Mouse (Mus musculus) skeletal muscle tissue, adult 2 months (tissue): ENCODE measurements around the gene Rps5.
"Not testable (repeated sequence)": the region's sequence is repeated elsewhere in the genome, so short reads cannot be mapped to it uniquely, and the experiment has no call there.

Experiments
- DNase-seq: peaks from one replicate; pipeline ENCODE4 v3.0.0-alpha.2; 2012; ENCODE audit warnings: low read depth, low spot score

The Rps5 gene

DNA sequence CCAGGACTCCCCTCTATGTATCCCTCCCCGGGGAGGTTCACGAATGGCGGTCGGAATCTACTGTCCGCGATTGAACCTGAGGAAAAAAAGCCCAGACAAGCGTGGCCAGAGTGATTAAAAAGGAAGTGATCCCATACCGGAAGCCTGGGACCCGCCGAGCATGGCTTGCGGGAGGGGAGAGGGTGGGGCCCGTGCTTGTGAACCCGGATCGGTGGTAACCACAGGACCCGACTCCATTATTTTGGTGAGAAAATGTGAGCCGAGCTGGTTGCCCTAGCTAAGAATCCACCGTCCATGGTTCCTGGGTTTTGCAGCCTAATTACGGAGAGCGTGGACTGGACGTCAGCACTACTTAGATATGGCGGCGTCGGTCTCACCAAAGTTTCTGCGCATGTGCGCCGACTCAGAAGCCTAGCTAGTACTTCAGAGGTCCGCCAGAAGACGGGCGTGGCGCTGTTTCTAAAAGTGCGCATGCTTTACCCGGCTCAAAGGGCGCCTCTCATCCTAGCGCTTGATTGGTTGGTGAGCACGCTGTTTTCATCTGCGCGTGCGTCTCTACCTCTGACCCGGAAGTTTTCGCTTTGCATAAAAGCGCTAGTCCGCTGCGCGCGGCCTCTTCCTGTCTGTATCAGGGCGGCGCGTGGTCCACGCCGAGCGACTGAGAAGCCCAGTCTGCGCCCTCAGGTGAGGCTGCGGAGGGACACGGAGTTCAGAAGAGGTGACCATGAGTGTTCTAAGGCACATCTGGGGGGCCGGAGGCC lies at the start of gene Rps5:
Rps5 (plus strand) TSS at position 586 of the 761 bp plus-strand sequence.
- peak; percentile 100 for DNase-seq

DNA sequence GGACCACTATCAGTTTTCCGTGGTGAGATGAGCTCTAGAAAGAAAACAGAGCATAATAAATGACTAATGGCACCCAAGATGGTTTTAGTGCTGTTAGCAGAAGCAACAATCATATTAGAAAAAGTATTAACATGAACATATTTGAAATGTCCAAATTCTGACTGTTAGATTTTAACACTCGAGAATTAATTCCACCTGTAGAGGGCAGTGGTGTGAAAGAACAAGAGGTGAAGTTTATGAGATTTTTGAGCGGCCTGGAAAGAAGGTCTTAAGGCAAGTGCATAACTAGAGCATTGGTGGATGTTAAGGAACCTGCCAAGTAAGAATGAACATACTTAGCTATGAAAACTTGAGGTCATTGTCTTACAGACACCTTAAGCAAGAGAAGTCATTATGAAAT lies 47.8 kb upstream of the Rps5 start:
- DNase-seq, result no peak

DNA sequence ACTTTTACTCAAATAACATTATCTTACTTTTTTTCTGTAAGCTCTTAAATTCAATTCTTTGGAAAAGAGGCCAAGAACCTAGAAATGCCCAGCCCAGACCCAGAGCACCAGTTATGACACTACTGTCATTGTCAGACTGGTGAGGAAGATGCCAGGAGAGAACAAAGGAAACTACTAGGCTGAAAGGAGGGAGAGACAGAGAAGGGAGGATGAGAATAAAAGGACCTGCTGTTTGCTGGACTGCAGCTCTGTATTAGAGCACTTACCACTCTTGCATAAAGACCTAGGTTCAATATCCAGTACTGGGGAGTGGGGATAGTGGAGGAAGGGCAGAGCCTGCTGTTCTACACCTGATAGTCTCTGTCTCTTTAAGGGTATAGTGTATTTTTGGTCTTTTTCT lies 42.1 kb upstream of the Rps5 start:
- DNase-seq, result no peak

DNA sequence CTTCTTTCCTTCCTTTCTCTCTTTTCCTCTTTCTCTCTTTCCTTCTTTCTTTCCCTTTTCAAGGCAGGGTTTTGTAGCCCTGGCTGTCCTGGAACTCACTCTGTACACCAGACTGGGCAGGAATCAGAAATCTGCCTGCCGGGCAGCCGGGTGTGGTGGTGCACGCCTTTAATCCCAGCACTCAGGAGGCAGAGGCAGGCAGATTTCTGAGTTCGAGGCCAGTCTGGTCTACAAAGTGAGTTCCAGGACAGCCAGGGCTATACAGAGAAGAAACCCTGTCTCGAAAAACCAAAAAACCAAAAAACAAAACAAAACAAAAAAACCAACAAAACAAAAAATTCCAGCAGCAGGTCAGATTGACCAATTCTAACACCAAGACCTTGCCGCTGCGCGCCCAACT lies 41.6 kb upstream of the Rps5 start:
- not testable (repeated sequence) for DNase-seq

DNA sequence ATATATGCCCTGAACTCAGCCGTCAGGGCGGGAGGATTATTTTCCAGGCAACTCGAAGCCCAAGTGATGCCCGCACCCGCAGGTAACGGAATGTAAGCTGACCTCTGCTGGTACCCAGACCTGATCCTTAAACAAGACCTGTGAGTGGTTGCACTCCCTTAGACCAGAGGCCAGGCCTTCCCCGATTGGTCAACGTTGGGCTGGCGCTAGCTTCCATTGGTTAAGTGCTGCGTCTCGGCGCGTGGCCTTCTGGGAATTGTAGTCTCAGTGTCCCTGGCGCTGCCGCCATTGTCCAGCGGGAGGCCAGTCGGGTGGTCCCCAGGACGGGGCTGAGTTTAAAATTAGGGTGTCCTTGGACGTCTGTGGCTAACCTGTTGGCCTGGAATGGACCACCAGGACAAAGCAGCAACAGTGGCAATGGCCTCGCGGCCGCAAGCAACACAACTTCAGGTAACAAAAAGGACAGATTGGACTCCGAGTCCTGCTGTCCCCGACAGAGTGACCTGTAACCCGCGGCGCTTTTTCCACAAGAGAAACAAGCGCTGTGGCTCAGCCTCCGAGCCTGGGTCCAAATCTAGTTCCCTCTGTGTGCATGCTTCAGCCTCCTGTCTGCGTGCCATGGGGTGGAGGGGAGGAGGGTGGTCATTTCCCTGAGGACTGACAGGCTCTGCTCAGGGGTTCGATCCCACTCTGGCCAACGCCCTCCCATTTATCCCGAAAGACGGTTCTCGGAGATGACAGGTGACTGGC lies 41.0 kb upstream of the Rps5 start, which contains the start of gene Zfp128:
Zfp128 (plus strand) TSS at position 267 of the 750 bp plus-strand sequence.
- peak; percentile 90 for DNase-seq

DNA sequence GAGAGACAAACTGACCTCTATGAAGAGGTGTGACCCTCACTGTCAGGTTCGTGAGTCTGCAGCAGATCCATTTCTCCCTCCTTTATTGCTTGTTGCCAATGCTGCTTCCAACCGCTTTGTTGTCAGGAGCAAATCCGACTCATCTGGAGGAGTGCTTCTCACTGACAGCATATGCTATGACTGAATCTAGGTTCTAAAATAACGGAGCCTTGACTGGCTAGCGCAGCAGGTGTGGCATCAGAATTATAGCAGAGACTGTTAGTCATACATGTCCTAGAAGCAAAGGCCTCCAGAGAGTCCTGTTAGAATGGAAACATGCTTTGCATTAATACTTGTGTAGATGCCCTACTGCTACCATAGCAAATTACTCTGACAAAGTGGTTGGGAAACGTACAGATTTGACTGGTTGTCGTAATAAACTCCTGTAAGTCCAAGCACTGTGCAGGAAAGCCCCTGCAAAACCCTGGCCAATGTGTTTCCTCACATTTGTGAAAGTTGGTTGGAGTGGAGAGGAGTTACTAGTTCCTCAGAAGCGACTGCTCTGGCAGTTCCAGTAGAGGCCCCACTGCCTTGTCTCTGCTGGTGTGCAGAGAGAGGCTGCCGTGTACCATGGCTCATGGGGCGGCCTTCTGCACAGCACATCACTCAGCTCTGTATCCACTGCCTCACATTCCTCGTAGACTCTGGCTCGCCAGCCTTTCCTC lies 35.4 kb upstream of the Rps5 start:
- DNase-seq, result no peak

DNA sequence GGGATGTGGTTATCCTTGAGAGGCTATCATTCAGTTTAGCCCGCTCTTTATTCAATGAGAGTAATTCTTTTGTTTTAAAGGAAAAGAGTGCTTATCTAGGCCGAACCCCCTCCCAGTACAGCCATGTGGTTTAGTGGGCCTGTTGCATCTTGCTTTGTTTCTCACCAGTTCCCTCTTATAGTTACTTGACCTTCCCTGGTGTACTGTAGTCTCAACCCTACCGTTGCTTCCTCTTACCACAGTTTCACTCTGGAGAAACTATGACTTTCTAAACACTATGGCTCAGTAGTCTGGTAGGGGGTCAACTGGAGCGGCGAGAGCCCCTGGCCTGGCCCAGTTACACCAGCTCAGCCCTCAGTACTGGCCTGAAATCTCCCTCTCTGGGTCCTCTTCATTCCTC lies 34.5 kb upstream of the Rps5 start:
- DNase-seq, result no peak

DNA sequence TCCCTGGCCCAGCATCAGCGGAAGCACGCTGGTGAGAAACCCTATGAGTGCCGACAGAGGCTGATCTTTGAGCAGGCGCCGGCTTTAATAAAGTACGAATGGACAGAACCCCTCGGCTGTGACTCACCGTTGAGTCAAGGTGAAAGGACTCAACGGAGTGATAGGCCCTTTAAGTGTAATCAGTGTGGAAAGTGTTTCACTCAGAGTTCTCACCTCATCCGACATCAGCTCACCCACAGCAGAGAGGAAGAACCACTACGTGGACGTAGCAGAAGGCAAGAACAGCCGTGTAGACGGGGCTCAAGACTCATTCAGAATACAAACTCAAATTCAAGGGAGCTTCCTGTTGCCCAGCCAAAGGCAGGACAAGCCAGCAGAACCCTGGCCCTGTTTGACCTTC lies 31.2 kb upstream of the Rps5 start:
- DNase-seq, result no peak

DNA sequence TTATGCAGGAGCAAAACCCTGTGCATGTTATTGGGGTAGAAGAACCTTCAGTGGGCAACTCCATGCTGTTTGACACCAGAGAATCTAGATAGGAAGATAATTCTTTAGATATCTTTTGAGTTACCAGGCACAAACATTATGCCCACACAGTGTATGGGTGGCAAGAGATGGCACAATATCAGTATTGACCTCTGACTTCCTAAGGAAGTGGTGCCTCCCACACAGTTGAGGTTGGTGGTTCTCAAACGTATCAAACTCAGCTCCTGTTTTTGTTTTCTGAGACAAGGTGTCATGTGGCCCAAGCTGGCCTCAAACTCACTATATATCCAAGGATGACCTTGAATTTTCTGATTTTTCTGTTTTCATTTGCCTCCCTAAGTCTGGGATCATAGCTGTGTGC lies 30.8 kb upstream of the Rps5 start:
- DNase-seq, result no peak

DNA sequence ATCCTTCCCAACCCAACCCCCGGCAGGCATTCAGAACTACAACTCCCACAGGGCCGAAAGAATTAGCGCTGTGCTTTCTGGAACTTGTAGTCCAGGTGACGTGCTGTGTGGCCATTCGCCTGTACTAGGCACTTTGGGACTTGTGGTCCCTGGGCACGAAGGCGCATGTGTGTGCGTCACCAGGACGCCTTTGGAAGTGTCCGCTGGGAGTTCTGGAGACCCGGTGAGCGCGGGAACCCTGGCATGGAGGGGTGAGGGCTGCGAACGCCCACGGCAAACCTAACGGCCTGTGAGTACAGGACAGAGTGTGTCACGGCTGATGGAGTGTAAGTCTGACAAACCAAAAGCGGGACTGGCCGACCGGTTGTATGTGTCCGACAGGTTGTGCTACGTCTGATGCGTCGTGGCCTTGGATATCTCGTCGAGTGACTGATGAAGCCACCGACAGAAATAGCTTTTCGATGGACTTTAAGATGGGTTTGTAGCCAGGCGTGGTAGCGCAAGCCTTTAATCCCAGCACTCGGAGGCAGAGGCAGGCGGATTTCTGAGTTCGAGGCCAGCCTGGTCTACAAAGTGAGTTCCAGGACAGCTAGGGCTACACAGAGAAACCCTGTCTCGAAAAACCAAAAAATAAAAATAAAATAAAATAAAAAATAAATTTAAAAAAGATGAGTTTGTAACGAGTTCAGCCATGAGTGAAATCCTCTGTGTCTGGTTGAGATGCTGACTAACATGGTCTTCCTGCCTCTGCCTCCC lies 24.3 kb upstream of the Rps5 start, which contains the start of gene Zscan22:
Zscan22 (plus strand) TSS at position 161 of the 756 bp plus-strand sequence.
- peak; percentile 92 for DNase-seq

DNA sequence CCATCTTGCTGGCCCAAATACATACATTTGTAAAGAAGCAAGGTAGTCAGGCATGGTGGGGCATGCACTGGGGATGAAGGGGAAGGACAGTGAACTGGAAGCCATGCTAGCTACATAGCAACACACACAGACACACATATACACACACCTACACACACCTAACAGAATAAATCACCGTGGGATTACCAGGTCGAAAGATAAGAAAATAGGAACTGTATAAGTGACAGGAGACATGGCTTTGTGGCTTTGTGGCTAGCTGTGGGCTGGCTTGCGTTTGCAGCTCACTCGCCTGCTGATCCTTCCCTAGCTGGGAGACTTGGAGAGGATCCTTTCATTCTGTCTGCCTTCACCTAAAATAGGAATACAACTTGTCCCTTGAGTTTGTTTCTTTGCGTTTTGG lies 20.6 kb upstream of the Rps5 start:
- no peak for DNase-seq

DNA sequence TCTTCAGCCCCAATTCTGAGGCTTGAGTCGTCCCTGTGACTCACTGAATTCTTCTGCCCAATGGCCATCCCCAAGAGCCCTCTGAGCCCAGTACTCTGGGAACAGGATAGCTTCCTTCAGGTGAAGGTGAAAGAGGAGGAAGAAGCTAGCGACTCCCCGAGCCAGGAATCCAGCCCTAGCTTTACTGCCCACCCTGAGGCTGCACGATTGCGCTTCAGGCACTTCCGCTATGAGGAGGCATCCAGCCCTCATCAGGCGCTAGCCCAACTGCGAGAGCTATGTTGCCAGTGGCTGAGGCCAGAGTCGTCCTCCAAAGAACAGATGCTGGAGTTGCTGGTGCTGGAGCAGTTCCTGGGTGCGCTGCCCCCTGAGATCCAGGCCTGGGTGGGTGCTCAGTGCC lies 18.5 kb upstream of the Rps5 start:
- DNase-seq, result no peak

DNA sequence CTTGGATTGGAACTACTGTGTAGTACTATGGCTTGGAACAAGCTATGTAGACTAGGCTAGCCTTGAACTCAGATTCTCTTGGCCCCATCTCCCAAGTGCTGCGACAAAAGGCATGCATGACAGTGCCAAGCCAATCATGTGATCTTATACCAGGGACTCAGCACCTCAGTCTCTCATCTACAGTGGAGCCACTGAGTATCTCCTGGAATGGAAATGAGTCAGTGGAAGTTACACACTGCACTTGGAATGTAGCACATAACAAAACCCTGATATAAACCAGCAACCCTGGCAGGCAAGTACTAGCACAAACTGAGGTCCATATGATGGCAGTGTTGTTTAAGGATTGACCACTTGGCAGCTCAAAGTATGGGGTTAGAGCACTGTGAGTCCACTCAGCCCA lies 16.9 kb upstream of the Rps5 start:
- DNase-seq, result no peak

DNA sequence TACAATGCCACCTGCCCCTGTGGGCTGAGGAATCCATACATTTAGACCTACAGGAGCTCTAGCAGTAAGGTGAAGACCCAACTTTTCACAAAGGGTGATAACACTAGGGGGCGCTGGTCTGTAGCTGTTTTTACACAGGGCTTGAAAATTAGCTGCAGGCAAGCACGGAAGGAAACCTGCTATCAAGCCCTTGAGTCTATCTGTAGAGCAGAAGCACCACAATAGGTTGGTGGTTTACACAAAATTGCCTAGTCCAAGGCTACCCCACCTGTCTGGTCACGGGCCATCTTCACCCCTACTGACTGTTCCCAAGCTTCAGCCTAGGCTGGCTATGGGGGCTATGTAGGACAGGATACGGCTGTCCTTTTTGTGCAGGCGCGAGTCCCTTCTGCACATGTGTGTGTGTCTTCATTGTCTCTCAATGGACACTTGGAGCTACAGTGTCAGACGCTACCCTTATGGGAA lies 12.6 kb upstream of the Rps5 start:
- DNase-seq, result peak; percentile 54

DNA sequence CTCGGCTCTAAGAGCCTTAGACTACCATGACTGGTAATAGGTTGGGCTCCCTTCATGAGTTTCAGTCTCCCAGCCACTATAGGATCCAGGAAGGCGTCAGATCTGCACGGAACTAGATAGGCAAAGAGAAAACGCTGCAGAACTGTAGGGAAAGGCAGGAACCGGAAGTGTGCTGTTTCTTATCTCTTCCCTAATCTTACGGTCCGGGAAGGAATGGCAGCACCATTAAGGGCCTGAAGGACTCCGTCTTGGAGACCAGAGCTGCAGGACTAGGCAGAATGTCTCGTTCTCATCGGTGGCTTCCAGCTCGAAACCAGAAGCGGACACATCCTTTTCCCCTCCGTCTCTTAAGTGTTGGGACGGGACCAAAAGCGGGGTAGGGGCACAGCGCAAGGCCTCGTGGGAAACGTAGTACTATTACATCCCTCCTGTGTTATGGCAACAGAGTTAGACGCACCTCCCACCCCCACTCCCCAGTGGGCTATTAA lies 11.9 kb upstream of the Rps5 start:
- DNase-seq, result peak; percentile 52

DNA sequence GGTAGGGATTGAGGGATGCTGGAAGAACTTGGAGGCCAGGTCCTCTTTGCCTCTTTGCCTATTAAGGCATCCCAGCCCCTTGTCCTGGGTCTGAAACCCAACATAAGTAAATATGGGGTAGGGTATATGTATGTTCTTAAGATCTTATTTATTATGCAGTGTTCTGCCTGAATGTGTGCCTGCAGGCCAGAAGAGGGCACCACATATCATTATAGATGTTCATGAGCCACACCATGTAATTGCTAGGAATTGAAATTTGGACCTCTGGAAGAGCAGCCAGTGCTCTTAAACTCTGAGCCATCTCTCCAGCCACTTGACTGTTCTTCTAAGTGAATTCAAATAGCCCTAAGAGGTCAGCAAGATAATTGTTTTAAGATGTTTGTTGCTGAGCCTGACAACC lies 8.5 kb upstream of the Rps5 start:
- DNase-seq, result no peak

DNA sequence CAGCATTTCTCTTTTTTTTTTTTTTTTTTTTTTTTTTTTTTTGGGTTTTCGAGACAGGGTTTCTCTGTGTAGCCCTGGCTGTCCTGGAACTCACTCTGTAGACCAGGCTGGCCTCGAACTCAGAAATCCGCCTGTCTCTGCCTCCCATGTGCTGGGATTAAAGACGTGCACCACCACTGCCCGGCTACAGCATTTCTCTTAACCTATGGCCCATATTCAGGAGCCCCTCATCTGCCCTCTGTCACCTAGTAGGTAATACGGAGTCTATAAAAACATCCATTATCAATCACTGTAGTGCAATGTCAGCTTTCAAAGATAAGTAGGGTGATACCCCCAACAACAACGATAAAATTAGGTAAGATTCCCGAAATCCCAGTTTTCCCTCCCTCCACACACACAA lies 1.6 kb upstream of the Rps5 start:
- not testable (repeated sequence) for DNase-seq

DNA sequence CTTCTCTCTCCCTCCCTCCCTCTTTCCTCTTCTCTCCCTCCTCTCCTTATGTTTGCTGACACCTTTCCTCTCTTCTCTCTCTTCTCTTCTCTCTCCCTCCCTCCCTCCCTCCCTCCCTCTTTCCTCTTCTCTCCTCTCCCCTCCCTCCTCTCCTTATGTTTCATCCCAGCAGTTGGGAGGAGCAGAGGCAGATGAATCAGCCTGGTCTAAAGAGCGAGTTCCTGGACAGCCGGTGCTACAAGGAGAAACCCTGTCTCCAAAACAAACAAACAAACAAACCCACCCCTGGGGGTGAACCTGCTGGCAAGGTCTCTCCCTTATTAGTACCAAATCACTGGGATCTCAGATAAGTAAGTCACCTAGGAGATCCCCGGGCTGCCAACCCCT lies 779 bp upstream of the Rps5 start:
- no peak for DNase-seq

DNA sequence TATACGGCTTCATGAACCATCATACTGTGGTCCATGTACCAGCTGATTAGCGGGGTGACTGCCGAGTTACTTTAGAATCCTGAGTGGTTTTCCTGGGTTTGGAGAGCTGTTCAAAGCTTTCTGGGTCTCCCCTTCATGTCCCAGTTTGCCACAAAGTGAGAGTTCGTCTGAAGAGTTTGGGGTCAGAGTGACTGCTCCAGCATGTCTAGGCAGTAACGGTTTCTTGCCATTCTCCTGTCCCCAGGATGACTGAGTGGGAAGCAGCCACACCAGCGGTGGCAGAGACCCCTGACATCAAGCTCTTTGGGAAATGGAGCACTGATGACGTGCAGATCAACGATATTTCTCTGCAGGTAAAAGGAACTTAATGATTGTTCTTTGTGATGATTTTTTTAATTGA lies 639 bp downstream of the Rps5 start:
- no peak for DNase-seq

DNA sequence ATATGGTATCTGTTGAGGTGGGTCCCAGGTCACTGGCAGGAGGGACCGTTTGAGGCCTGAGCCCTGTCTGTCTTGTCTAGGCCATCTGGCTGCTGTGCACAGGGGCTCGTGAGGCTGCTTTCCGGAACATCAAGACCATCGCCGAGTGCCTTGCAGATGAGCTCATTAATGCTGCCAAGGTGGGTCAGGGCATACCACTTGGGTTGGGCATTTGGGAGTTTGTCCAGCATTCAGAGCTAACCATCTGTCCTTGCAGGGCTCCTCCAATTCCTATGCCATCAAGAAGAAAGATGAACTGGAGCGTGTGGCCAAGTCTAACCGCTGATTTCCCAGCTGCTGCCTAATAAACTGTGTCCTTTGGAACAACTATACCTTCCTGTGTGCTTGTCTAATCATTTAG lies 4.2 kb downstream of the Rps5 start:
- DNase-seq, result no peak

DNA sequence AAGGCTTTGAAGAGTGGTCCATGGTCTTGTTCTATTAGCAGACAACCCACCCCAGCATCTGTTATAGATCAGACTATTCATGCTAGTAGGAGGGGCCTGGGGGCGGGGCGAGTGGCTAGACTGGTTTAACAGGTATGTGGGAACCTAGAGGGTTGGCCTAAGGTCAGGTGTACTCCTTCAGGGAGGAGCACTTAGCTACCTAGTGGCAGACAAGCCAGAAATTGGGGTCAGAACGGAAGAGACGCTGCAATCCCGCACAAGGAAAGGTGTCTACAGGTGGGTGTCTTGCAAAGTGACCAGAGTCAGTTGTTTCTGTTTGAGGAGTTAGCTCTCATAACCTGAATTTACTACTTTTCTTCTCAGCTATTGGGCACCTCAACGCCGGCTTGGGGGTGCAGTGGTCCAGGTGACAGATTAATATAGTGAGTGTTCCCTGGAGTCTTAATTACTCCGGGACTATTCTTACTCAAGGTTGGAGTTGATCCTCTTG lies 5.1 kb downstream of the Rps5 start, which contains the start of gene Rnf225:
Rnf225 (plus strand) TSS at position 226 of the 490 bp plus-strand sequence.
- no peak for DNase-seq
